Mouse (Mus musculus) MEL (cell line): Measurements from ENCODE around the gene Creg1. TPM values are rescaled to one million over a fixed set of nuclear protein-coding genes. Genes with fewer than 3 reads are reported as not detected.

Experiments used
- DNase-seq: peaks from one replicate; pipeline ENCODE4 v3.0.0; 2011; ENCODE audit warnings: low read depth, low spot score
- H3K27ac ChIP-seq: 2 replicates; pipeline ENCODE4 v1.5.1; 2012; ENCODE audit warnings: low read depth, mild to moderate bottlenecking, control low read depth, low read length, moderate library complexity; ENCODE audit not compliant: control insufficient read depth
- H3K27me3 ChIP-seq, 2 experiments: fragments of 150-350 bp in 1 of 2; sonication (generic) in 1 of 2; 2 replicates each; pipeline ENCODE4 v1.6.1; 2012; ENCODE audit warnings: low read length in 2 of 2, mild to moderate bottlenecking in 2 of 2, improper control_type of control experiment in 1 of 2, moderate library complexity in 1 of 2; ENCODE audit not compliant: insufficient read depth in 2 of 2, control insufficient read depth in 1 of 2
- H3K36me3 ChIP-seq, 2 experiments: 2 replicates each; pipeline ENCODE4 v1.6.1; 2012 to 2014; ENCODE audit warnings: low read length in 2 of 2, improper control_type of control experiment in 1 of 2, inconsistent platforms in 1 of 2, mild to moderate bottlenecking in 1 of 2; ENCODE audit not compliant: insufficient read depth in 2 of 2, control insufficient read depth in 1 of 2
- H3K4me1 ChIP-seq, 2 experiments: fragments of 150-350 bp in 1 of 2; sonication (generic) in 1 of 2; 2 replicates each; pipeline ENCODE4 v1.6.1; 2012; ENCODE audit warnings: low read length in 2 of 2, improper control_type of control experiment in 1 of 2, mild to moderate bottlenecking in 1 of 2; ENCODE audit not compliant: insufficient read depth in 2 of 2, control insufficient read depth in 1 of 2
- H3K4me3 ChIP-seq, 2 experiments: fragments of 150-350 bp in 1 of 2; sonication (generic) in 1 of 2; 2 replicates each; pipeline ENCODE4 v1.5.1; 2012; ENCODE audit warnings: low read depth in 2 of 2, low read length in 2 of 2, mild to moderate bottlenecking in 2 of 2, moderate library complexity in 2 of 2, control low read depth in 1 of 2, improper control_type of control experiment in 1 of 2; ENCODE audit not compliant: control insufficient read depth in 1 of 2, insufficient read depth in 1 of 2
- H3K79me2 ChIP-seq: 2 replicates; pipeline ENCODE4 v1.6.1; 2012; ENCODE audit warnings: mild to moderate bottlenecking, low read length, moderate library complexity; ENCODE audit not compliant: control insufficient read depth, poor library complexity, insufficient read depth
- H3K9ac ChIP-seq: 2 replicates; pipeline ENCODE4 v1.6.1; 2012; ENCODE audit warnings: low read depth, mild to moderate bottlenecking, control low read depth, low read length, moderate library complexity; ENCODE audit not compliant: control insufficient read depth, poor library complexity, severe bottlenecking
- H3K9me3 ChIP-seq: fragments of 150-350 bp; sonication (generic); replicated peaks from 2 replicates; pipeline ENCODE4 v1.6.1; 2012; ENCODE audit warnings: mild to moderate bottlenecking, low read length, improper control_type of control experiment, moderate library complexity; ENCODE audit not compliant: insufficient read depth
- BHLHE40 ChIP-seq: IDR thresholded peaks from 2 replicates; pipeline ENCODE4 v1.6.1; 2012; ENCODE audit warnings: low read depth, mild to moderate bottlenecking, inconsistent platforms, low read length, improper control_type of control experiment, borderline replicate concordance
- CHD2 ChIP-seq: IDR thresholded peaks from 2 replicates; pipeline ENCODE4 v1.6.1; 2011; ENCODE audit warnings: low read length, improper control_type of control experiment
- E2F4 ChIP-seq: IDR thresholded peaks from 2 replicates; pipeline ENCODE4 v1.6.1; 2011; ENCODE audit warnings: low read depth, low read length, improper control_type of control experiment, borderline replicate concordance
- EP300 ChIP-seq, 2 experiments: IDR thresholded peaks; 2 replicates each; pipeline ENCODE4 v1.6.1; 2011; ENCODE audit warnings: improper control_type of control experiment in 2 of 2, low read length in 2 of 2, low read depth in 1 of 2, mild to moderate bottlenecking in 1 of 2
- GABPA ChIP-seq: IDR thresholded peaks from 2 replicates; pipeline ENCODE4 v1.6.1; 2012; ENCODE audit warnings: low read depth, mild to moderate bottlenecking, inconsistent platforms, low read length, improper control_type of control experiment, moderate library complexity
- HCFC1 ChIP-seq: IDR thresholded peaks from 2 replicates; pipeline ENCODE4 v1.6.1; 2012; ENCODE audit warnings: low read depth, mild to moderate bottlenecking, inconsistent platforms, low read length, improper control_type of control experiment, moderate library complexity
- JUND ChIP-seq: IDR thresholded peaks from 2 replicates; pipeline ENCODE4 v1.6.1; 2011; ENCODE audit warnings: low read depth, mild to moderate bottlenecking, improper control_type of control experiment, low read length
- KAT2A ChIP-seq: conservative IDR thresholded peaks from 2 replicates; pipeline ENCODE4 v1.6.1; 2012; ENCODE audit warnings: low read depth, low read length, improper control_type of control experiment, inconsistent platforms
- MAX ChIP-seq: IDR thresholded peaks from 2 replicates; pipeline ENCODE4 v1.6.1; 2011; ENCODE audit warnings: low read length, improper control_type of control experiment
- MAZ ChIP-seq: IDR thresholded peaks from 2 replicates; pipeline ENCODE4 v1.6.1; 2012; ENCODE audit warnings: low read depth, mild to moderate bottlenecking, inconsistent platforms, low read length, improper control_type of control experiment
- MEF2A ChIP-seq: IDR thresholded peaks from 2 replicates; pipeline ENCODE4 v1.6.1; 2014; ENCODE audit warnings: low read depth, mild to moderate bottlenecking, inconsistent platforms, low read length, improper control_type of control experiment; ENCODE audit not compliant: poor library complexity, insufficient replicate concordance, severe bottlenecking; ENCODE audit errors: extremely low read depth
- MXI1 ChIP-seq: IDR thresholded peaks from 2 replicates; pipeline ENCODE4 v1.6.1; 2011; ENCODE audit warnings: mild to moderate bottlenecking, low read depth, low read length, improper control_type of control experiment
- NELFE ChIP-seq: IDR thresholded peaks from 2 replicates; pipeline ENCODE4 v1.6.1; 2011; ENCODE audit warnings: low read depth, low read length, improper control_type of control experiment
- POLR2A ChIP-seq, 2 experiments: IDR thresholded peaks; 2 replicates each; pipeline ENCODE4 v1.6.1; 2011 to 2012; ENCODE audit warnings: low read length in 2 of 2, mild to moderate bottlenecking in 2 of 2, control low read depth in 1 of 2, improper control_type of control experiment in 1 of 2, low read depth in 1 of 2, moderate library complexity in 1 of 2; ENCODE audit not compliant: control insufficient read depth in 1 of 2, insufficient read depth in 1 of 2, poor library complexity in 1 of 2
- POLR2AphosphoS2 ChIP-seq: IDR thresholded peaks from 2 replicates; pipeline ENCODE4 v1.6.1; 2011; ENCODE audit warnings: low read length, improper control_type of control experiment
- RCOR1 ChIP-seq: IDR thresholded peaks from 2 replicates; pipeline ENCODE4 v1.6.1; 2012; ENCODE audit warnings: low read depth, mild to moderate bottlenecking, inconsistent platforms, low read length, improper control_type of control experiment
- SIN3A ChIP-seq: IDR thresholded peaks from 2 replicates; pipeline ENCODE4 v1.6.1; 2012; ENCODE audit warnings: low read length, improper control_type of control experiment, inconsistent platforms
- SMC3 ChIP-seq: IDR thresholded peaks from 2 replicates; pipeline ENCODE4 v1.6.1; 2011; ENCODE audit warnings: low read depth, low read length, improper control_type of control experiment
- TAL1 ChIP-seq: IDR thresholded peaks from 2 replicates; pipeline ENCODE4 v1.6.1; 2012; ENCODE audit warnings: mild to moderate bottlenecking, inconsistent platforms, low read length, moderate library complexity, mixed read lengths
- TBP ChIP-seq: IDR thresholded peaks from 2 replicates; pipeline ENCODE4 v1.8.0; 2011; ENCODE audit warnings: low read depth, low read length, improper control_type of control experiment
- UBTF ChIP-seq: IDR thresholded peaks from 2 replicates; pipeline ENCODE4 v1.6.1; 2012; ENCODE audit warnings: low read depth, mild to moderate bottlenecking, inconsistent platforms, low read length, improper control_type of control experiment, moderate library complexity, borderline replicate concordance; ENCODE audit not compliant: insufficient read depth
- USF1 ChIP-seq: IDR thresholded peaks from 2 replicates; pipeline ENCODE4 v1.6.1; 2014; ENCODE audit warnings: low read depth, mild to moderate bottlenecking, inconsistent platforms, low read length, improper control_type of control experiment, moderate library complexity
- USF2 ChIP-seq, 2 experiments: IDR thresholded peaks; 2 replicates each; pipeline ENCODE4 v1.6.1; 2011 to 2012; ENCODE audit warnings: improper control_type of control experiment in 2 of 2, low read length in 2 of 2, borderline replicate concordance in 1 of 2, inconsistent platforms in 1 of 2, low read depth in 1 of 2, mild to moderate bottlenecking in 1 of 2; ENCODE audit not compliant: insufficient read depth in 1 of 2
- ZC3H11A ChIP-seq: IDR thresholded peaks from 2 replicates; pipeline ENCODE4 v1.6.1; 2012; ENCODE audit warnings: low read depth, mild to moderate bottlenecking, inconsistent platforms, low read length, improper control_type of control experiment
- ZKSCAN1 ChIP-seq: IDR thresholded peaks from 2 replicates; pipeline ENCODE4 v1.6.1; 2012; ENCODE audit warnings: low read depth, mild to moderate bottlenecking, inconsistent platforms, low read length, improper control_type of control experiment, moderate library complexity
- ZMIZ1 ChIP-seq: IDR thresholded peaks from 2 replicates; pipeline ENCODE4 v1.6.1; 2012; ENCODE audit warnings: low read depth, mild to moderate bottlenecking, inconsistent platforms, low read length, improper control_type of control experiment, moderate library complexity
- ZNF384 ChIP-seq: IDR thresholded peaks from 2 replicates; pipeline ENCODE4 v1.6.1; 2012; ENCODE audit warnings: low read depth, mild to moderate bottlenecking, inconsistent platforms, low read length, improper control_type of control experiment
- polyA plus RNA-seq, 2 experiments: library from polyadenylated mRNA; stranded (reverse) in 1 of 2; unstranded in 1 of 2; fragments of >175 nt in 1 of 2; fragments of >200 nt in 1 of 2; gene quantifications; 2 replicates each; pipeline versions ENCODE4 v1.2.1 to v1.2.4; 2012; ENCODE audit warnings: low replicate concordance in 2 of 2, low read depth in 1 of 2; ENCODE audit not compliant: insufficient read length in 2 of 2, insufficient read depth in 1 of 2, missing spikeins in 1 of 2
- total RNA-seq: library from RNA; depleted of rRNA; stranded (reverse); fragments of 300-350 nt; gene quantifications from 2 replicates; pipeline ENCODE4 v1.2.3, GENCODE M21; 2012

The Creg1 gene
- total and polyA plus RNA-seq, 3 experiments, result 83.6 to 184 TPM; not detected in 1

- peak; percentile 85 for DNase-seq
- Histone ChIP-seq H3K27ac (no peak overlapping the region), H3K79me2 (no peaks in the 10 kb centered on the region), H3K9me3 (no peaks in the 10 kb centered on the region), H3K27me3 (no peaks in the 10 kb centered on the region), H3K4me3 (peak overlapping the region; percentile 64 to 76), H3K9ac (peak overlapping the region; percentile 58), H3K36me3 (no peaks in the 10 kb centered on the region), H3K4me1 (peaks cover 0 to 7% of the 10 kb centered on the region in 2 experiments; a peak in 1 of 4 replicates)
- TF ChIP-seq SMC3 (peak; percentile 42), NELFE (no peak), HCFC1 (no peak), ZKSCAN1 (no peak), CHD2 (no peak), POLR2A (IDR thresholded peaks at IDR 0.05; ENCODE audit: control insufficient read depth in 1 of 2, insufficient read depth in 1 of 2, low read depth in 1 of 2, low read length in 2 of 2, poor library complexity in 1 of 2) (no peak), BHLHE40 (no peak), POLR2AphosphoS2 (no peak), MAZ (no peak), ZMIZ1 (no peak), RCOR1 (no peak), TBP (0 out of 2 replicates have a peak, but pooled peaks have one; percentile 25), UBTF (0 out of 2 replicates have a peak, but pooled peaks have one; percentile 14), JUND (no peak), GABPA (no peak), MXI1 (no peak), MAX (no peak), EP300 (IDR thresholded peaks at IDR 0.05; ENCODE audit: low read depth in 1 of 2, low read length in 2 of 2) (peak in 1 of 2 experiments; percentile 42; a peak in 2 of 4 replicates), SIN3A (0 out of 2 replicates have a peak, but pooled peaks have one; percentile 32), TAL1 (no peak), E2F4 (no peak), MEF2A (no peak), ZNF384 (no peak), USF2 (IDR thresholded peaks at IDR 0.05; ENCODE audit: borderline replicate concordance in 1 of 2, insufficient read depth in 1 of 2, low read depth in 1 of 2, low read length in 2 of 2) (no peak), USF1 (no peak), ZC3H11A (no peak), KAT2A (no peak)
Observed at GRCm38 (mm10) chr1:165781426-165781825, 17.9 kb downstream of the Creg1 start.
